8 mouse cellular contexts compared by ENCODE assay signal in genomic region chr19:59208475-59208874, GRCm38 (mm10). TPM values are rescaled to one million over a fixed set of nuclear protein-coding genes. Genes with fewer than 3 reads are reported as not detected.
DNase-seq lines count a peak whose midpoint lies in the region; ATAC-seq and TF ChIP-seq lines count a peak whose summit lies in the region.

No protein-coding gene starts in this region.

- no peak for ATAC-seq in G1E (ENCODE audit: extremely low read depth, insufficient number of reproducible peaks, low FRiP score, poor library complexity, severe bottlenecking)
- ATAC-seq in forebrain, embryonic 16.5 days: peak; percentile 57
- ATAC-seq in kidney, embryonic 14.5 days (ENCODE audit: low FRiP score, low TSS enrichment): peak; percentile 68; the same call in 1 of the 2 replicates

- H3K9me3 ChIP-seq in G1E (replicated peaks): no peaks in the 10 kb centered on the region
- no peaks in the 10 kb centered on the region for H3K9me3 ChIP-seq in forebrain, embryonic 16.5 days (ENCODE audit: control insufficient read depth, low read length)
- no peaks in the 10 kb centered on the region for H3K9me3 ChIP-seq in kidney, embryonic 14.5 days (ENCODE audit: control insufficient read depth, low read length)

- H3K4me2 ChIP-seq in forebrain, embryonic 16.5 days (ENCODE audit: low read length): no peak overlapping the region
- H3K4me2 ChIP-seq in kidney, embryonic 14.5 days (replicated peaks; ENCODE audit: low read depth, low read length): no peak overlapping the region

- H3K27me3 ChIP-seq in G1E (ENCODE audit: insufficient read depth, low read length): no peaks in the 10 kb centered on the region
- no peaks in the 10 kb centered on the region for H3K27me3 ChIP-seq in forebrain, embryonic 16.5 days (replicated peaks; ENCODE audit: control insufficient read depth, insufficient read depth, low read length)
- H3K27me3 ChIP-seq in kidney, embryonic 14.5 days (ENCODE audit: control insufficient read depth, insufficient read depth, low read length): no peaks in the 10 kb centered on the region
- no peaks in the 10 kb centered on the region; the same call in 1 of the 2 replicates for H3K27me3 ChIP-seq in liver, adult 2 months (ENCODE audit: control insufficient read depth, insufficient read depth, low read length)

- no peak overlapping the region for H3K4me3 ChIP-seq in G1E (ENCODE audit: low read depth, low read length)
- no peak overlapping the region for H3K4me3 ChIP-seq in forebrain, embryonic 16.5 days (replicated peaks; ENCODE audit: low read length)
- no peak overlapping the region for H3K4me3 ChIP-seq in kidney, embryonic 14.5 days (ENCODE audit: low read length)
- H3K4me3 ChIP-seq in liver, adult 2 months (ENCODE audit: insufficient read depth, low read depth, low read length): no peak overlapping the region

- TF ChIP-seq CTCF in G1E (IDR thresholded peaks at IDR 0.05; ENCODE audit: low read depth, low read length): peak; percentile 34
- TF ChIP-seq CTCF in liver, adult 2 months (IDR thresholded peaks at IDR 0.05; ENCODE audit: low read depth, low read length): peak; percentile 55; the same call in 1 of the 2 replicates

- DNase-seq in A20 (ENCODE audit: low read depth, low spot score) (peak; percentile 76), G1E (ENCODE audit: low spot score) (peak; percentile 39)
- peak; percentile 55 for DNase-seq in c-Kit-positive CD71-positive TER-119-positive erythroid progenitor cells, embryonic 14.5 days (ENCODE audit: low spot score)
- peak; percentile 21 for DNase-seq in liver, adult 2 months (ENCODE audit: extremely low read depth, low read depth, low spot score)
- DNase-seq in retina, postnatal 1 day: peak; percentile 85
- DNase-seq in yolk sac, embryonic 10.5 days (ENCODE audit: low spot score): peak; percentile 31

- H3K27ac ChIP-seq in forebrain, embryonic 16.5 days (ENCODE audit: low read length): no peak overlapping the region
- H3K27ac ChIP-seq in kidney, embryonic 14.5 days (ENCODE audit: low read depth, low read length): no peak overlapping the region
- no peak overlapping the region for H3K27ac ChIP-seq in liver, adult 2 months (replicated peaks; ENCODE audit: insufficient read depth, low read depth, low read length)

- H3K79me2 ChIP-seq in liver, adult 2 months (ENCODE audit: control insufficient read depth, insufficient read depth, low read length): no peaks in the 10 kb centered on the region

- 30% methylated on average over 5 of the region's 5 CpGs for WGBS in forebrain, embryonic 16.5 days
- 29% methylated on average over 5 of the region's 5 CpGs for WGBS in kidney, embryonic 14.5 days
- WGBS in liver, adult 2 months: 29% methylated on average over 5 of the region's 5 CpGs

- H3K36me3 ChIP-seq in G1E (replicated peaks): no peaks in the 10 kb centered on the region
- H3K36me3 ChIP-seq in forebrain, embryonic 16.5 days (ENCODE audit: control insufficient read depth, insufficient read depth): no peaks in the 10 kb centered on the region
- no peaks in the 10 kb centered on the region for H3K36me3 ChIP-seq in kidney, embryonic 14.5 days (ENCODE audit: control insufficient read depth, insufficient read depth, low read length)
- H3K36me3 ChIP-seq in liver, adult 2 months (ENCODE audit: control insufficient read depth, insufficient read depth, low read length): no peaks in the 10 kb centered on the region

- no peak for TF ChIP-seq POLR2A in liver, adult 2 months (IDR thresholded peaks at IDR 0.05; ENCODE audit: extremely low read depth, insufficient read depth, low read length)

- H3K9ac ChIP-seq in forebrain, embryonic 16.5 days (replicated peaks; ENCODE audit: low read depth, low read length): no peak overlapping the region
- H3K9ac ChIP-seq in kidney, embryonic 14.5 days (ENCODE audit: low read depth, low read length): no peak overlapping the region
- H3K9ac ChIP-seq in liver, adult 2 months (ENCODE audit: low read depth, low read length): no peak overlapping the region

- no peaks in the 10 kb centered on the region for H3K4me1 ChIP-seq in G1E (ENCODE audit: insufficient read depth, low read depth, low read length)
- H3K4me1 ChIP-seq in forebrain, embryonic 16.5 days (replicated peaks; ENCODE audit: control insufficient read depth, insufficient read depth, low read length): no peaks in the 10 kb centered on the region
- no peaks in the 10 kb centered on the region for H3K4me1 ChIP-seq in kidney, embryonic 14.5 days (ENCODE audit: control insufficient read depth, insufficient read depth, low read length)
- no peaks in the 10 kb centered on the region for H3K4me1 ChIP-seq in liver, adult 2 months (ENCODE audit: control insufficient read depth, insufficient read depth, low read length)

RNA-seq across cellular contexts. Expression of gene Kcnk18, which starts 10.5 kb away (rescaled TPM):
- not detected in 2 replicates for total RNA-seq in G1E (2014; fragmentation: Nextera tagmentation)
- total RNA-seq in G1E (2017): 0.05 TPM in 1 of 2 replicates, not detected in the other
- not detected in 2 replicates for polyA plus RNA-seq in G1E (2012)
- polyA plus RNA-seq in forebrain, embryonic 16.5 days (2015; fragmentation: Nextera tagmentation; extraction: Ambion mirVana): not detected in 2 replicates
- not detected in 2 replicates for polyA plus RNA-seq in kidney, embryonic 14.5 days (2014; fragmentation: Nextera tagmentation; extraction: Ambion mirVana)
- not detected in 2 replicates for total RNA-seq in liver, adult 2 months (2014; rRNA removed)
- not detected in 2 replicates for polyA plus RNA-seq in liver, adult 2 months (2012; rRNA removed)

RNA-seq across cellular contexts. Expression of gene Vax1, which starts 38.6 kb away (rescaled TPM):
- total RNA-seq in G1E (2014; fragmentation: Nextera tagmentation): not detected in 2 replicates
- not detected in 2 replicates for total RNA-seq in G1E (2017)
- not detected in 2 replicates for polyA plus RNA-seq in G1E (2012)
- polyA plus RNA-seq in forebrain, embryonic 16.5 days (2015; fragmentation: Nextera tagmentation; extraction: Ambion mirVana): 0.89 and 1.0 TPM in 2 replicates
- not detected in 2 replicates for polyA plus RNA-seq in kidney, embryonic 14.5 days (2014; fragmentation: Nextera tagmentation; extraction: Ambion mirVana)
- not detected in 2 replicates for total RNA-seq in liver, adult 2 months (2014; rRNA removed)
- polyA plus RNA-seq in liver, adult 2 months (2012; rRNA removed): not detected in 2 replicates

RNA-seq across cellular contexts. Expression of gene Slc18a2, which starts 52.2 kb away (rescaled TPM):
- total RNA-seq in G1E (2014; fragmentation: Nextera tagmentation) (0.30 TPM in 1 of 2 replicates, not detected in the other), G1E (2017) (0.35 and 0.44 TPM in 2 replicates)
- polyA plus RNA-seq in G1E (2012): 0.02 and 0.04 TPM in 2 replicates
- 19.8 and 21.0 TPM in 2 replicates for polyA plus RNA-seq in forebrain, embryonic 16.5 days (2015; fragmentation: Nextera tagmentation; extraction: Ambion mirVana)
- 5.0 and 7.6 TPM in 2 replicates for polyA plus RNA-seq in kidney, embryonic 14.5 days (2014; fragmentation: Nextera tagmentation; extraction: Ambion mirVana)
- 0.13 and 0.28 TPM in 2 replicates for total RNA-seq in liver, adult 2 months (2014; rRNA removed)
- polyA plus RNA-seq in liver, adult 2 months (2012; rRNA removed): 0.04 TPM in 2 replicates

Comparison
In these comparisons a context has a peak if more than half of its experiments do, and no peak if none do; other contexts are left out.
1. DNase-seq: peak in every context shown above with its lines; median percentile 85 in retina, postnatal 1 day; 76 in A20; 55 in c-Kit-positive CD71-positive TER-119-positive erythroid progenitor cells, embryonic 14.5 days; 39 in G1E; 31 in yolk sac, embryonic 10.5 days; 21 in liver, adult 2 months.